Mouse (Mus musculus) liver, adult 2 months (tissue): ENCODE results near the gene Shoc2.

Experiments
- CTCF ChIP-seq: fragments of 200-500 bp; IDR thresholded peaks from 2 replicates; pipeline ENCODE4 v1.5.1; 2011; ENCODE audit warnings: low read depth, low read length, control low read depth
- POLR2A ChIP-seq: fragments of 200-500 bp; IDR thresholded peaks from 2 replicates; pipeline ENCODE4 v1.6.1; 2011; ENCODE audit warnings: low read length, control low read depth; ENCODE audit not compliant: insufficient read depth; ENCODE audit errors: extremely low read depth

DNA sequence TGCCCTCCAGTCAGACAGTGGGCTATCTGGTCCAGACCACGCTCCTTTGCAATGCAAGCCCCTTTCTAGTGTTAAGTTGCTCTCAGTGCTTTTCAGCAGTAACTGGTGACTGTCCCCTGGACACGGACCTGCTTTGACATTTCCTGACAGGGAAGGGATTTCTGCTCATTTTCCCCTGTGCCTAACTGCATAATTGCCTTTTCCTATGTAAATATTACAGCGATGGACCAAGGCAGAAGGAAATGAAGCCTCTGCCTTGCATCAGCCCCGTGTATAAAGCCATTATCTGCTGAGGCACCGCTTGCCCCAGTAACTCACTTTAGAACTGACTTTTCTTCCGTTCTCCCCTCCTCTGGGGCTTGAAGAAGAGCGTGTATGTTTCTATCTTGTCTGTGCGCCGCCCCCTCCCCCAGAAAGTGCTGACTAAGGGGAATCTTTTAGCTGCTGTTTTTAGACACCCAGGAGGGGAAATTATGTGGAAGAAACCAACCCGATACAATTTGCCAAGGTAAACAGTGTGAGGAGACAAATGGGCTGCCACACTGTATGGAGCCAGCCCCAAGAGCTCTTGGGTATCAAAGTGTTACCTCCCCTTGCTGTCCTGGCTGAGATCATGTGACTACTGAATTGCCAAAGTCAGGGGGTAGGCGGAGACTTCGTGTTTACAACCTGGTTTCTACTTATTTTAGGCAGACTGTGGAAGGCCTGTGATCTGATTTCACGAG is 104.2 kb downstream of the Shoc2 start:
- no peak for TF ChIP-seq POLR2A
- no peak for TF ChIP-seq CTCF
